Mouse (Mus musculus) spleen, adult 2 months (tissue): ENCODE measurements around the gene Ucp2. TPM values are rescaled to one million over a fixed set of nuclear protein-coding genes. Genes with fewer than 3 reads are reported as not detected.

ENCODE experiments used
- DNase-seq, 2 experiments: peaks; one replicate each; pipeline versions ENCODE4 v3.0.0 to v3.0.0-alpha.2; 2012 to 2021; ENCODE audit warnings: low spot score in 2 of 2, low read depth in 1 of 2
- H3K27ac ChIP-seq: fragments of 200-500 bp; 2 replicates; pipeline ENCODE4 v1.5.1; 2012; ENCODE audit warnings: low read length, inconsistent platforms; ENCODE audit not compliant: insufficient read depth
- H3K27me3 ChIP-seq: fragments of 200-500 bp; 2 replicates; pipeline ENCODE4 v1.6.1; 2012; ENCODE audit warnings: mild to moderate bottlenecking, moderate library complexity, low read length, inconsistent platforms; ENCODE audit not compliant: control insufficient read depth, insufficient read depth
- H3K36me3 ChIP-seq: fragments of 200-500 bp; 2 replicates; pipeline ENCODE4 v1.6.1; 2012; ENCODE audit warnings: mild to moderate bottlenecking, low read length, inconsistent platforms; ENCODE audit not compliant: control insufficient read depth, insufficient read depth
- H3K4me1 ChIP-seq: fragments of 200-500 bp; 2 replicates; pipeline ENCODE4 v1.6.1; 2011; ENCODE audit warnings: inconsistent platforms; ENCODE audit not compliant: control insufficient read depth, insufficient read depth, insufficient read length
- H3K4me3 ChIP-seq: fragments of 200-500 bp; 2 replicates; pipeline ENCODE4 v1.5.1; 2011; ENCODE audit warnings: mild to moderate bottlenecking, inconsistent platforms; ENCODE audit not compliant: insufficient read depth, insufficient read length; ENCODE audit errors: extremely low read depth
- CTCF ChIP-seq: fragments of 200-500 bp; IDR thresholded peaks from 2 replicates; pipeline ENCODE4 v1.5.1; 2011; ENCODE audit warnings: mild to moderate bottlenecking, inconsistent platforms; ENCODE audit not compliant: insufficient read depth, insufficient read length, insufficient replicate concordance; ENCODE audit errors: extremely low read depth
- POLR2A ChIP-seq: fragments of 200-500 bp; IDR thresholded peaks from 2 replicates; pipeline ENCODE4 v1.6.1; 2011; ENCODE audit warnings: low read depth, low read length, inconsistent platforms
- WGBS: fragments of 180-500 bp; shearing (Covaris S2); methylation state at CpG from one replicate; pipeline ENCODE4 v1.1.7; 2018; 5-methylcytosine and 5-hydroxymethylcytosine counted together
- polyA plus RNA-seq: library from polyadenylated mRNA; depleted of rRNA; stranded (reverse); fragments of >200 nt; gene quantifications from 2 replicates; pipeline ENCODE4 v1.2.3, GENCODE M21; 2012

Gene Ucp2
- polyA plus RNA-seq, 1 experiment = 991 TPM

DNA sequence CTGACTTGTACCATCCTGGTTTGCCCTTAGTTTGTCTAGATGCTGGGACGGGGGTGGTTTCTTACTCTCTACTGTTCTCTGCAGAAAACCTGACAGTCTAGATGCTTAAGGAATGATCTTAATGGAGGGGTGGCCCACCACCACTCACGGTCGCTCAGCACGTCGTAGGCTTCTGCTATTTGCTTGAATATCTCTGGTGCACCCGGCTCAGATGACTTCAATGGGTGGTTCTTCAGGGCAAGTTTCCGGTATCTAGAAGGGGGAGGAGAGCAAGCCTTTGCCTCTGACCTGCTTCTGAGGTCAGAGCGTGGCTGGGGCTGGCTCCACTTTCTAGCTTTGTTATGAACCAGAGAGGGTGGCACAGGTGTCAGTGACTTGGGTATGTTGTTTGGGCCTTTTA is 18.5 kb downstream of the Ucp2 start:
- Histone ChIP-seq H3K4me3 (peak overlapping the region; percentile 29; the same call in 1 of the 2 replicates), H3K4me1 (no peaks in the 10 kb centered on the region), H3K27ac (peak overlapping the region; percentile 38), H3K36me3 (no peaks in the 10 kb centered on the region), H3K27me3 (no peaks in the 10 kb centered on the region)
- TF ChIP-seq CTCF (no peak), POLR2A (no peak)
- DNase-seq = no peak
- 57% methylated on average over 8 of the region's 8 CpGs for WGBS

DNA sequence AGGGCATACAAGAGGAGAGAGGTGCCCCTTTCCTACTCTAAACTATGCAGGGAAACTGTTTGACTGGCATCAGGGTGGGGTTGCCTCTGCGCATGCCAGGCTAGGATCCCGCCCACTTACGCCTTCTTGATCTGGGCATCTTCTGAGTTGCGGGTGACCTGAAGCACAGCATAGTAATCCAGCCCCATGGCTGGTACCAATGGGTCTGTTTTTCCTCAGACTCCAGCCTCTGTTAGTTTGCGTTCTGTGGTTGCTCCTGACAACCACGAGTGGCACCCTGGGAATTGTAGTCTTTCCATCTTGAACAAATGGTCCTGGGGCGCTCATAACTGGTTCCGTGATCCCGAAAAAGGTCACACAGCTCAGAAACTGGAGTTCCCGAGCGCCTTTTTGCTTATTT is 21.4 kb downstream of the Ucp2 start, which contains the start of gene Dnajb13:
Dnajb13 (minus strand) TSS at position 388 of the 400 bp plus-strand sequence.
- no peaks in the 10 kb centered on the region for H3K4me1 ChIP-seq
- TF ChIP-seq CTCF = no peak
- TF ChIP-seq POLR2A = no peak
- H3K4me3 ChIP-seq = no peak within 1 kb of the TSS
- no peaks in the 10 kb centered on the region for H3K27me3 ChIP-seq
- DNase-seq = no peak
- no peak within 1 kb of the TSS for H3K27ac ChIP-seq
- WGBS = 74% methylated on average over 11 of the region's 11 CpGs
- H3K36me3 ChIP-seq = no peaks in the 10 kb centered on the region

DNA sequence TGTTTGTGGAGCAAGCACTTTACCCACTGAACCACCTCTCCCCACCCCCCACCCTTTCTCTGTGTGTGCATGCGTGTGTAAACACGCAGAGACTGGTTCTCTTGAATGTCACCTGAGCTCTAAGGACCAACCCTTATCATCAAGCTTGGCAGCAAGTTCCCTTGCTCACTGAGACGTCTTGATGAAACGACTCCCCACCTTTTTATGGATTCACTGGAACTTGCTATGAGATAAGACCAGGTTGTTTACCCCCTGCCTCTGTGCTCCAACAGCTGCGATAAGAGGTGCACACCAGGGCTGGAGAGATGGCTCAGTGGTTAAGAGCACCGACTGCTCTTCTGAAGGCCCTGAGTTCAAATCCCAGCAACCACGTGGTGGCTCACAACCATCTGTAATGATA is 27.1 kb downstream of the Ucp2 start:
- WGBS = 64% methylated on average over 7 of the region's 7 CpGs
- Histone ChIP-seq H3K36me3 (no peaks in the 10 kb centered on the region), H3K4me3 (no peak overlapping the region), H3K27me3 (no peaks in the 10 kb centered on the region), H3K27ac (no peak overlapping the region), H3K4me1 (no peaks in the 10 kb centered on the region)
- no peak for DNase-seq
- no peak for TF ChIP-seq CTCF
- no peak for TF ChIP-seq POLR2A

DNA sequence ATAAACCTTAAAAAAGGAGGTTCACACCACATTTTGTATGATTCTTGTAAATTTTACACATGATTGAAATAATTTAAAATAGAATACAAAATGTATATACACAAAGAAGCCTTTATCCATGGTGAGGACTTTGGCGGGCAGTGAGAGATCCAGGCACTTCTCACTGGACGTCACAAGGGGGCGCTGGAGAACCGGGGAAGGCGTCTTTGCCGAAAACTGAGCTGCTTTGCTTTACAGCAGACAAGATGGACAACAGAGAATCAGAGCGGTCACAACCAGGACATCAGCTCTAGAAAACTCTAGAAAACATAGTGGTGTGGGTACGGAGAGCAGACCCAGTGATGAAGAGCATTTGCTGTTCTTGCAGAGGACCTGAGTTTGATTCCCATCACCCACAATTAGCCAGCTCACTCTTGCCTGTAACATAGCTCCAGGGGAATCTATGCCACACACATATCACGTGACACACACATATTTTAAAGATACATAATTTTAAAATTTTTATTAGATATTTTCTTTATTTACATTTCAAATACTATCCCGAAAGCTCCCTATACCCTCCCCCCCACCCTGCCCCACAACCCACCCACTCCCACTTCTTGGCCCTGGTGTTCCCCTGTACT is 27.6 kb downstream of the Ucp2 start:
- WGBS = 25% methylated on average over 10 of the region's 10 CpGs
- Histone ChIP-seq H3K27me3 (no peaks in the 10 kb centered on the region), H3K27ac (no peak overlapping the region), H3K4me3 (no peak overlapping the region), H3K4me1 (no peaks in the 10 kb centered on the region), H3K36me3 (no peaks in the 10 kb centered on the region)
- peak; percentile 47 to 74 for DNase-seq
- TF ChIP-seq CTCF (peak; percentile 98), POLR2A (no peak)

DNA sequence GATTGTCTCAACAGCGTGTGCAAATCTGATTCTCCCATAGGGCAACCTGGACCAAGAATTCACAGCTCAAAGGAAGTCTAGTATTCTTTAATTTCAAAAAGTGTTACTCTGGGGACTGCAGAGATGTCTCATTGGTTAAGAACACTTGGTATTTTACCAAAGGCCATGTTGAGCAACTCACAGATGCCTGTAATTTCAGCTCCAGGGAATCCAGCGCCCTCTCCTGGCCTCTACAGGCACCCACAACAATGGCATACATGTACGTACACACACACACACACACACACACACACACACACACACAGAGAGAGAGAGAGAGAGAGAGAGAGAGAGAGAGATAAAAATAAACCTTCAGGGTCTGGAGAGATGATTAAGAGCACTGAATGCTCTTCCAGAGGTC is 29.1 kb downstream of the Ucp2 start:
- TF ChIP-seq CTCF (no peak), POLR2A (no peak)
- no peaks in the 10 kb centered on the region for H3K27me3 ChIP-seq
- 75% methylated on average over 3 of the region's 3 CpGs for WGBS
- no peak for DNase-seq
- H3K27ac ChIP-seq = no peak overlapping the region
- H3K4me3 ChIP-seq = no peak overlapping the region
- no peaks in the 10 kb centered on the region for H3K36me3 ChIP-seq
- H3K4me1 ChIP-seq = no peaks in the 10 kb centered on the region

DNA sequence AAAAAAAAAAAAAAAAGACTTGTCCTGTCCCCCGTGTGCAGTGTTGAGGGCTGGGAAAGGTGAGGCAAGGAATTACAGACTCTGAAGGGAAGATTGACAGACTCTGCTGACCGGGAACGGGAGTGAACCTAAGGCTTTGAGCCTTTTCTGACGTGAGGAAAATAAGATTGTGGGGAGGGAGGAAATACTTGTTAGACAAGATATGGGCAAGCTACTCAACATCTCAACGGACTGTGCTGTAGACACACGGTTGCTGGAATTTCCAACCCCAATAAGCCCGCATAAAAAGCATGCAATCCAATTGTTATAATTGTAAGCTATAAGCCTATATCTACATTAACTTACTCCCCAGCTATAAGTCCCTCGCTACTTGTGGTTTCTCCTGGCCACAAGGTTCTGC is 31.5 kb downstream of the Ucp2 start:
- no peaks in the 10 kb centered on the region for H3K36me3 ChIP-seq
- TF ChIP-seq POLR2A = no peak
- TF ChIP-seq CTCF = no peak
- no peak overlapping the region for H3K27ac ChIP-seq
- no peaks in the 10 kb centered on the region for H3K27me3 ChIP-seq
- no peaks in the 10 kb centered on the region for H3K4me1 ChIP-seq
- no peak for DNase-seq
- 53% methylated on average over 8 of the region's 8 CpGs for WGBS
- H3K4me3 ChIP-seq = no peak overlapping the region

DNA sequence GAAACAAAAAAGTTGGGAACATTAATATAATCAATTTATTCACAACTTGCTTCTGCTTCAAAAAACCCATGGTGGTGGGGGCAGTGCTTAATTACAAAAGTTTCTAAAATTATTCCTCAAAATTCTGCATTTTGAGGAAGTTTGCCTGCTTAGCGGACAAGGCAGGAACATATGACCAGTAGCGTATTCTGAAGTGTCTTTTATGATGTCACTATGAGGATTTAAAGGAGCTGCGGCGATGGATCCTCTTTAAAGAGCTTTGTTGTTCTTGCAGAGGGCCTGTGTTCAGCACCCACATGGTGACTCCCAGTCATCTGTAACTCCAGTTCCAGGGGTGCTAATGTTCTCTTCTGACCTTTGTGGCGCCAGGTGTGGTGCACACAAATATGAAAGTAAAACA is 37.6 kb downstream of the Ucp2 start:
- Histone ChIP-seq H3K4me1 (no peaks in the 10 kb centered on the region), H3K27ac (no peak overlapping the region), H3K36me3 (no peaks in the 10 kb centered on the region), H3K27me3 (no peaks in the 10 kb centered on the region), H3K4me3 (no peak overlapping the region)
- no peak for DNase-seq
- WGBS = 82% methylated on average over 5 of the region's 5 CpGs
- TF ChIP-seq CTCF = no peak
